Mouse (Mus musculus): Measurements from ENCODE around the gene Dlg2. TPM values are rescaled to one million over a fixed set of nuclear protein-coding genes. Genes with fewer than 3 reads are reported as not detected.

Dlg2 gene
- polyA plus RNA-seq, 1 experiment from 2014 or later = 27.1 TPM

DNA sequence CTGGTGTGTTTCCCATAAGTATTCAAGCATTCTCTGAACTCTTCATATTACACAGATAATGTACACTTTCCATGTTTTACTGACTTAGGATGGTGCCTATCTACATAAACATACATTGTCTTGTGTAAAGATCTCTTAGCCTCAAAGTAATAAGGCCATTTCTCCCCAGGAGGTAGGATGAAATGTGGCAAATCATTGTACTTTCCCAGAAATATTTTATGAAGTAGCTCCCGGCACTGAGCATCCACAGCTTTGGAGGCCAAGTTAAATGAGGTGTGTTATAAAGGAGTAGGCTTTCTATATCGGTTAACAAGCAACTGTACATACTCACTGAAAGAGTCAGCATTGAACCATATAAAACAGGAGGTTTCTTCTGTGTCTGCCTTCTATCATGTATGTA, 1960.7 kb downstream of the Dlg2 start:
- Histone ChIP-seq H3K36me3 (ENCODE audit: control insufficient read depth, insufficient read depth, low read length) (peaks cover 5% of the 10 kb centered on the region; the same call in 1 of the 2 replicates), H3K27me3 (ENCODE audit: control insufficient read depth, insufficient read depth, low read depth, low read length) (no peaks in the 10 kb centered on the region), H3K9me3 (replicated peaks; ENCODE audit: control insufficient read depth, low read length, poor library complexity, severe bottlenecking) (no peaks in the 10 kb centered on the region), H3K4me2 (ENCODE audit: low read length) (no peak overlapping the region), H3K27ac (ENCODE audit: low read length) (no peak overlapping the region), H3K4me1 (ENCODE audit: control insufficient read depth, insufficient read depth, low read length) (no peaks in the 10 kb centered on the region), H3K4me3 (ENCODE audit: low read depth, low read length) (no peak overlapping the region), H3K9ac (ENCODE audit: low read depth, low read length) (no peak overlapping the region)
- WGBS = 73% methylated on average over 2 of the region's 2 CpGs
- ATAC-seq = no peak

GRCm38 (mm10) chr7:92439503-92440487, 1963.3 kb downstream of the Dlg2 start:
- Histone ChIP-seq H3K9ac (ENCODE audit: low read depth, low read length) (no peak overlapping the region), H3K4me1 (ENCODE audit: control insufficient read depth, insufficient read depth, low read length) (no peaks in the 10 kb centered on the region), H3K9me3 (replicated peaks; ENCODE audit: control insufficient read depth, low read length, poor library complexity, severe bottlenecking) (no peaks in the 10 kb centered on the region), H3K27me3 (ENCODE audit: control insufficient read depth, insufficient read depth, low read depth, low read length) (no peaks in the 10 kb centered on the region), H3K4me3 (ENCODE audit: low read depth, low read length) (no peak overlapping the region), H3K36me3 (ENCODE audit: control insufficient read depth, insufficient read depth, low read length) (peaks cover 2% of the 10 kb centered on the region; the same call in 1 of the 2 replicates), H3K27ac (ENCODE audit: low read length) (no peak overlapping the region), H3K4me2 (ENCODE audit: low read length) (no peak overlapping the region)
- no peak for ATAC-seq
- WGBS = 87% methylated on average over 8 of the region's 8 CpGs

- H3K4me2 ChIP-seq (ENCODE audit: low read length) = no peak overlapping the region
- H3K9ac ChIP-seq (ENCODE audit: low read depth, low read length) = no peak overlapping the region
- no peaks in the 10 kb centered on the region; the same call in 1 of the 2 replicates for H3K36me3 ChIP-seq (ENCODE audit: control insufficient read depth, insufficient read depth, low read length)
- H3K4me1 ChIP-seq (ENCODE audit: control insufficient read depth, insufficient read depth, low read length) = no peaks in the 10 kb centered on the region
- no peak overlapping the region for H3K27ac ChIP-seq (ENCODE audit: low read length)
- no peaks in the 10 kb centered on the region for H3K27me3 ChIP-seq (ENCODE audit: control insufficient read depth, insufficient read depth, low read depth, low read length)
- H3K9me3 ChIP-seq (replicated peaks; ENCODE audit: control insufficient read depth, low read length, poor library complexity, severe bottlenecking) = no peaks in the 10 kb centered on the region
- no peak for ATAC-seq
- H3K4me3 ChIP-seq (ENCODE audit: low read depth, low read length) = no peak overlapping the region
Observed at GRCm38 (mm10) chr7:92441611-92442010, 1965.1 kb downstream of the Dlg2 start.

DNA sequence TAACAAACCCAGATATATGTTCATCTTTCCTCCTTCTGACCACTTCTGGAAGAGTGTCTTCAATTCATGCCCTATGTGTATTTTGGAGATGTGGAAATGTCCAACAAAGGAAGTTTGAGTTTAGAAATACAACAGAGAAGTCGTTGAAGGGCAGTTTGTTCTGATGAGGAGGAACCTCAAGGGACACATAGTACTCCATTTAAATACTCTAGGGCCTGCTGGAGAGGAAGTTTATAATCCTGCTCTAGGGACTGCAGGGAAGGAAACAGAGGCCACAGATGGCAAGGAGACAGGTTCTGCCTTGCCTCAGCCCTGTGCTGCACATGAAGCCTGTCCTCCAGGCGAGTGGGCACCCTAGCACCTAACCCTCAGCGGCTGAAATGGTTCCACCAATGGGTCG, 1965.6 kb downstream of the Dlg2 start:
- ATAC-seq = no peak
- WGBS = 82% methylated on average over 4 of the region's 4 CpGs

GRCm38 (mm10) chr7:92447938-92448337, 1971.5 kb downstream of the Dlg2 start:
- peak overlapping the region; percentile 5; the same call in 1 of the 2 replicates for H3K27ac ChIP-seq (ENCODE audit: low read length)
- H3K27me3 ChIP-seq (ENCODE audit: control insufficient read depth, insufficient read depth, low read depth, low read length) = no peaks in the 10 kb centered on the region
- H3K4me3 ChIP-seq (ENCODE audit: low read depth, low read length) = no peak overlapping the region
- 85% methylated on average over 6 of the region's 6 CpGs for WGBS
- H3K9ac ChIP-seq (ENCODE audit: low read depth, low read length) = no peak overlapping the region
- H3K4me2 ChIP-seq (ENCODE audit: low read length) = no peak overlapping the region
- no peak for ATAC-seq
- H3K36me3 ChIP-seq (ENCODE audit: control insufficient read depth, insufficient read depth, low read length) = no peaks in the 10 kb centered on the region; the same call in 1 of the 2 replicates
- H3K4me1 ChIP-seq (ENCODE audit: control insufficient read depth, insufficient read depth, low read length) = no peaks in the 10 kb centered on the region
- H3K9me3 ChIP-seq (replicated peaks; ENCODE audit: control insufficient read depth, low read length, poor library complexity, severe bottlenecking) = no peaks in the 10 kb centered on the region

More for the DNA sequence above, 1965.6 kb downstream of the Dlg2 start:
- H3K27me3 ChIP-seq (ENCODE audit: control insufficient read depth, insufficient read depth, low read depth, low read length) = no peaks in the 10 kb centered on the region
- H3K4me1 ChIP-seq (ENCODE audit: control insufficient read depth, insufficient read depth, low read length) = no peaks in the 10 kb centered on the region
- H3K36me3 ChIP-seq (ENCODE audit: control insufficient read depth, insufficient read depth, low read length) = no peaks in the 10 kb centered on the region; the same call in 1 of the 2 replicates
- no peak overlapping the region for H3K27ac ChIP-seq (ENCODE audit: low read length)
- no peaks in the 10 kb centered on the region for H3K9me3 ChIP-seq (replicated peaks; ENCODE audit: control insufficient read depth, low read length, poor library complexity, severe bottlenecking)
- no peak overlapping the region for H3K9ac ChIP-seq (ENCODE audit: low read depth, low read length)
- no peak overlapping the region for H3K4me2 ChIP-seq (ENCODE audit: low read length)
- no peak overlapping the region for H3K4me3 ChIP-seq (ENCODE audit: low read depth, low read length)

DNA sequence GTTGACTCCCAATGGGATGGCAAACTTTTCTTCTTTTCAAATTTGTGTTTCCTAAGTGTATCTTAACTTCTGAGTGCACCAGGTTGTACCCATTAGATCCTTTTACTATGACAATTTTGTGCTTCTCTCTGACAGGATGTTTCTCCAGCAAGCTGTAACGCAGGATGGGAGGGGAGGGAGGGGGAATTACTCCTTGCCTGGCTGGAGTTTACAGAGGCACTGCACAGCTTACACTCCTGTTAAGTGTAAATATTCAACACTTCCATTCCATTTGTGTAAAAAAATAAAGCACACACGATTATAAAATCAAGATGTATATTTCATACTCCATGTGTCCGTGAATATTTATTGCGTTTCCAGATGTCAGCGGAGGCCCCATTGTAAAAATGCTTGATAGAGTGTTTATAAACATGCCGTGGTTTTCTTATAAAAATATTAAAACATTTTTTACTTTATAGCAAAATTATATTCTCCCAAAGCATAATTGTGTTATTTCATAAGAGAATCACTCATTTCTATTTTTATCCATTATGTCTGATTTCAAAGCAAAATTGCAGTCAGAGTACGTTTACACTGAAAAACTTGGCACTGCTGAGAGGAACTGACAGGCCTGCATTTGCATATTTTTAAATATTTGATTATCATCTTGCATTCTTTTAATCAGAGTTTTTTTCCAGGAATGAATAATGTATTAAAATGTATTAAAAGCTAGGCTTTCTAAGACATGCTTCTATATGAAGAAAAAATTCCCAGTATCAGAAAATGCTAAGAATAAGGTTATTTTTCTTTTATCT, 1972.5 kb downstream of the Dlg2 start:
- no peak for ATAC-seq

GRCm38 (mm10) chr7:92454176-92454575, 1977.7 kb downstream of the Dlg2 start:
- ATAC-seq = no peak
- Histone ChIP-seq H3K36me3 (ENCODE audit: control insufficient read depth, insufficient read depth, low read length) (no peaks in the 10 kb centered on the region), H3K27me3 (ENCODE audit: control insufficient read depth, insufficient read depth, low read depth, low read length) (no peaks in the 10 kb centered on the region), H3K4me3 (ENCODE audit: low read depth, low read length) (no peak overlapping the region), H3K27ac (ENCODE audit: low read length) (no peak overlapping the region), H3K4me2 (ENCODE audit: low read length) (no peak overlapping the region), H3K9ac (ENCODE audit: low read depth, low read length) (no peak overlapping the region), H3K4me1 (ENCODE audit: control insufficient read depth, insufficient read depth, low read length) (no peaks in the 10 kb centered on the region), H3K9me3 (replicated peaks; ENCODE audit: control insufficient read depth, low read length, poor library complexity, severe bottlenecking) (no peaks in the 10 kb centered on the region)
- WGBS = 85% methylated on average over 2 of the region's 2 CpGs

More for the DNA sequence above, 1972.5 kb downstream of the Dlg2 start:
- no peaks in the 10 kb centered on the region for H3K4me1 ChIP-seq (ENCODE audit: control insufficient read depth, insufficient read depth, low read length)
- no peaks in the 10 kb centered on the region for H3K36me3 ChIP-seq (ENCODE audit: control insufficient read depth, insufficient read depth, low read length)
- no peak overlapping the region; the same call in 1 of the 2 replicates for H3K27ac ChIP-seq (ENCODE audit: low read length)
- H3K27me3 ChIP-seq (ENCODE audit: control insufficient read depth, insufficient read depth, low read depth, low read length) = no peaks in the 10 kb centered on the region
- no peak overlapping the region for H3K4me3 ChIP-seq (ENCODE audit: low read depth, low read length)
- 70% methylated on average over 7 of the region's 7 CpGs for WGBS
- no peak overlapping the region for H3K4me2 ChIP-seq (ENCODE audit: low read length)
- H3K9me3 ChIP-seq (replicated peaks; ENCODE audit: control insufficient read depth, low read length, poor library complexity, severe bottlenecking) = no peaks in the 10 kb centered on the region
- H3K9ac ChIP-seq (ENCODE audit: low read depth, low read length) = no peak overlapping the region

DNA sequence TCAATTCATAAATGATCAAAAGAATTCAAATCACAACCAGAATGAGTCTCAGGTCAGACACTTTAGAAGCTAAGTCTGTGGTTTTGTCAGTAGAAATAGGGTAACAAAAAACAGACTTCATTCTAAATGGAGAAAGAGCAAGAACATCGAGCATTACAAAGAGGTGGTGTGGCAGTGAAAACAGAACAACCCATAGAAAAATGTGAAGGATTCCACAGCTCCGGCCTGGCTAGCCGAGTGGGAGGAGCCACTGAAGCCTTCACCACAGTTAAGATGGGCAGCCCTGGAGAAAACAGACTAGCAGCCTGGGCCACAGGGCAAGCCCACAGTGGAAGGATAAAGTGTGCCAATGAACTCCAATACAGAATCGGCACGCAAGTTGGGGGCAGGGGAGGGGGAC, 1979.5 kb downstream of the Dlg2 start:
- 55% methylated on average over 5 of the region's 5 CpGs for WGBS
- H3K27ac ChIP-seq (ENCODE audit: low read length) = no peak overlapping the region
- H3K4me2 ChIP-seq (ENCODE audit: low read length) = no peak overlapping the region
- no peaks in the 10 kb centered on the region for H3K36me3 ChIP-seq (ENCODE audit: control insufficient read depth, insufficient read depth, low read length)
- no peak for ATAC-seq
- no peak overlapping the region for H3K9ac ChIP-seq (ENCODE audit: low read depth, low read length)
- no peaks in the 10 kb centered on the region for H3K9me3 ChIP-seq (replicated peaks; ENCODE audit: control insufficient read depth, low read length, poor library complexity, severe bottlenecking)
- no peaks in the 10 kb centered on the region for H3K27me3 ChIP-seq (ENCODE audit: control insufficient read depth, insufficient read depth, low read depth, low read length)
- H3K4me1 ChIP-seq (ENCODE audit: control insufficient read depth, insufficient read depth, low read length) = no peaks in the 10 kb centered on the region
- no peak overlapping the region for H3K4me3 ChIP-seq (ENCODE audit: low read depth, low read length)

Measured in midbrain, embryonic 16.5 days (tissue).